Mouse (Mus musculus) MEL (cell line): ENCODE results near the gene Tbc1d1. TPM values are rescaled to one million over a fixed set of nuclear protein-coding genes. Genes with fewer than 3 reads are reported as not detected.

Experiments used
- DNase-seq: peaks from one replicate; pipeline ENCODE4 v3.0.0; 2011; ENCODE audit warnings: low read depth, low spot score
- H3K27ac ChIP-seq: 2 replicates; pipeline ENCODE4 v1.5.1; 2012; ENCODE audit warnings: low read depth, mild to moderate bottlenecking, control low read depth, low read length, moderate library complexity; ENCODE audit not compliant: control insufficient read depth
- H3K27me3 ChIP-seq, 2 experiments: fragments of 150-350 bp in 1 of 2; sonication (generic) in 1 of 2; 2 replicates each; pipeline ENCODE4 v1.6.1; 2012; ENCODE audit warnings: low read length in 2 of 2, mild to moderate bottlenecking in 2 of 2, improper control_type of control experiment in 1 of 2, moderate library complexity in 1 of 2; ENCODE audit not compliant: insufficient read depth in 2 of 2, control insufficient read depth in 1 of 2
- H3K36me3 ChIP-seq, 2 experiments: 2 replicates each; pipeline ENCODE4 v1.6.1; 2012 to 2014; ENCODE audit warnings: low read length in 2 of 2, improper control_type of control experiment in 1 of 2, inconsistent platforms in 1 of 2, mild to moderate bottlenecking in 1 of 2; ENCODE audit not compliant: insufficient read depth in 2 of 2, control insufficient read depth in 1 of 2
- H3K4me1 ChIP-seq, 2 experiments: fragments of 150-350 bp in 1 of 2; sonication (generic) in 1 of 2; 2 replicates each; pipeline ENCODE4 v1.6.1; 2012; ENCODE audit warnings: low read length in 2 of 2, improper control_type of control experiment in 1 of 2, mild to moderate bottlenecking in 1 of 2; ENCODE audit not compliant: insufficient read depth in 2 of 2, control insufficient read depth in 1 of 2
- H3K4me3 ChIP-seq, 2 experiments: fragments of 150-350 bp in 1 of 2; sonication (generic) in 1 of 2; 2 replicates each; pipeline ENCODE4 v1.5.1; 2012; ENCODE audit warnings: low read depth in 2 of 2, low read length in 2 of 2, mild to moderate bottlenecking in 2 of 2, moderate library complexity in 2 of 2, control low read depth in 1 of 2, improper control_type of control experiment in 1 of 2; ENCODE audit not compliant: control insufficient read depth in 1 of 2, insufficient read depth in 1 of 2
- H3K79me2 ChIP-seq: 2 replicates; pipeline ENCODE4 v1.6.1; 2012; ENCODE audit warnings: mild to moderate bottlenecking, low read length, moderate library complexity; ENCODE audit not compliant: control insufficient read depth, poor library complexity, insufficient read depth
- H3K9ac ChIP-seq: 2 replicates; pipeline ENCODE4 v1.6.1; 2012; ENCODE audit warnings: low read depth, mild to moderate bottlenecking, control low read depth, low read length, moderate library complexity; ENCODE audit not compliant: control insufficient read depth, poor library complexity, severe bottlenecking
- H3K9me3 ChIP-seq: fragments of 150-350 bp; sonication (generic); replicated peaks from 2 replicates; pipeline ENCODE4 v1.6.1; 2012; ENCODE audit warnings: mild to moderate bottlenecking, low read length, improper control_type of control experiment, moderate library complexity; ENCODE audit not compliant: insufficient read depth
- CHD2 ChIP-seq: IDR thresholded peaks from 2 replicates; pipeline ENCODE4 v1.6.1; 2011; ENCODE audit warnings: low read length, improper control_type of control experiment
- CTCF ChIP-seq, 3 experiments: IDR thresholded peaks in 2 of 3; conservative IDR thresholded peaks in 1 of 3; 2 replicates each; pipeline ENCODE4 v1.5.1; 2011 to 2012; ENCODE audit warnings: low read length in 3 of 3, low read depth in 2 of 3, mild to moderate bottlenecking in 2 of 3, improper control_type of control experiment in 1 of 3, inconsistent platforms in 1 of 3, mixed read lengths in 1 of 3, moderate library complexity in 1 of 3; ENCODE audit not compliant: control insufficient read depth in 1 of 3, insufficient read depth in 1 of 3, poor library complexity in 1 of 3, severe bottlenecking in 1 of 3
- E2F4 ChIP-seq: IDR thresholded peaks from 2 replicates; pipeline ENCODE4 v1.6.1; 2011; ENCODE audit warnings: low read depth, low read length, improper control_type of control experiment, borderline replicate concordance
- ETS1 ChIP-seq: IDR thresholded peaks from 2 replicates; pipeline ENCODE4 v1.6.1; 2012; ENCODE audit warnings: low read depth, mild to moderate bottlenecking, inconsistent platforms, low read length, improper control_type of control experiment, moderate library complexity
- GATA1 ChIP-seq: IDR thresholded peaks from 2 replicates; pipeline ENCODE4 v1.6.1; 2011; ENCODE audit warnings: low read depth, low read length, improper control_type of control experiment
- HCFC1 ChIP-seq: IDR thresholded peaks from 2 replicates; pipeline ENCODE4 v1.6.1; 2012; ENCODE audit warnings: low read depth, mild to moderate bottlenecking, inconsistent platforms, low read length, improper control_type of control experiment, moderate library complexity
- MAFK ChIP-seq: IDR thresholded peaks from 2 replicates; pipeline ENCODE4 v1.6.1; 2011; ENCODE audit warnings: low read depth, mild to moderate bottlenecking, low read length, improper control_type of control experiment, borderline replicate concordance
- MAX ChIP-seq: IDR thresholded peaks from 2 replicates; pipeline ENCODE4 v1.6.1; 2011; ENCODE audit warnings: low read length, improper control_type of control experiment
- MEF2A ChIP-seq: IDR thresholded peaks from 2 replicates; pipeline ENCODE4 v1.6.1; 2014; ENCODE audit warnings: low read depth, mild to moderate bottlenecking, inconsistent platforms, low read length, improper control_type of control experiment; ENCODE audit not compliant: poor library complexity, insufficient replicate concordance, severe bottlenecking; ENCODE audit errors: extremely low read depth
- MXI1 ChIP-seq: IDR thresholded peaks from 2 replicates; pipeline ENCODE4 v1.6.1; 2011; ENCODE audit warnings: mild to moderate bottlenecking, low read depth, low read length, improper control_type of control experiment
- MYB ChIP-seq: IDR thresholded peaks from 2 replicates; pipeline ENCODE4 v1.6.1; 2011; ENCODE audit warnings: mild to moderate bottlenecking, low read depth, low read length, improper control_type of control experiment
- MYC ChIP-seq: IDR thresholded peaks from 2 replicates; pipeline ENCODE4 v1.6.1; 2011; ENCODE audit warnings: low read depth, mild to moderate bottlenecking, low read length, improper control_type of control experiment, moderate library complexity
- POLR2AphosphoS2 ChIP-seq: IDR thresholded peaks from 2 replicates; pipeline ENCODE4 v1.6.1; 2011; ENCODE audit warnings: low read length, improper control_type of control experiment
- RAD21 ChIP-seq: IDR thresholded peaks from 2 replicates; pipeline ENCODE4 v1.6.1; 2011; ENCODE audit warnings: mild to moderate bottlenecking, low read depth, low read length, improper control_type of control experiment
- RCOR1 ChIP-seq: IDR thresholded peaks from 2 replicates; pipeline ENCODE4 v1.6.1; 2012; ENCODE audit warnings: low read depth, mild to moderate bottlenecking, inconsistent platforms, low read length, improper control_type of control experiment
- TBP ChIP-seq: IDR thresholded peaks from 2 replicates; pipeline ENCODE4 v1.8.0; 2011; ENCODE audit warnings: low read depth, low read length, improper control_type of control experiment
- TCF12 ChIP-seq: IDR thresholded peaks from 2 replicates; pipeline ENCODE4 v1.6.1; 2014; ENCODE audit warnings: low read depth, mild to moderate bottlenecking, inconsistent platforms, low read length, improper control_type of control experiment, moderate library complexity
- UBTF ChIP-seq: IDR thresholded peaks from 2 replicates; pipeline ENCODE4 v1.6.1; 2012; ENCODE audit warnings: low read depth, mild to moderate bottlenecking, inconsistent platforms, low read length, improper control_type of control experiment, moderate library complexity, borderline replicate concordance; ENCODE audit not compliant: insufficient read depth
- USF2 ChIP-seq, 2 experiments: IDR thresholded peaks; 2 replicates each; pipeline ENCODE4 v1.6.1; 2011 to 2012; ENCODE audit warnings: improper control_type of control experiment in 2 of 2, low read length in 2 of 2, borderline replicate concordance in 1 of 2, inconsistent platforms in 1 of 2, low read depth in 1 of 2, mild to moderate bottlenecking in 1 of 2; ENCODE audit not compliant: insufficient read depth in 1 of 2
- ZC3H11A ChIP-seq: IDR thresholded peaks from 2 replicates; pipeline ENCODE4 v1.6.1; 2012; ENCODE audit warnings: low read depth, mild to moderate bottlenecking, inconsistent platforms, low read length, improper control_type of control experiment
- ZKSCAN1 ChIP-seq: IDR thresholded peaks from 2 replicates; pipeline ENCODE4 v1.6.1; 2012; ENCODE audit warnings: low read depth, mild to moderate bottlenecking, inconsistent platforms, low read length, improper control_type of control experiment, moderate library complexity
- ZNF384 ChIP-seq: IDR thresholded peaks from 2 replicates; pipeline ENCODE4 v1.6.1; 2012; ENCODE audit warnings: low read depth, mild to moderate bottlenecking, inconsistent platforms, low read length, improper control_type of control experiment
- polyA plus RNA-seq, 2 experiments: library from polyadenylated mRNA; stranded (reverse) in 1 of 2; unstranded in 1 of 2; fragments of >175 nt in 1 of 2; fragments of >200 nt in 1 of 2; gene quantifications; 2 replicates each; pipeline versions ENCODE4 v1.2.1 to v1.2.4; 2012; ENCODE audit warnings: low replicate concordance in 2 of 2, low read depth in 1 of 2; ENCODE audit not compliant: insufficient read length in 2 of 2, insufficient read depth in 1 of 2, missing spikeins in 1 of 2
- total RNA-seq: library from RNA; depleted of rRNA; stranded (reverse); fragments of 300-350 nt; gene quantifications from 2 replicates; pipeline ENCODE4 v1.2.3, GENCODE M21; 2012

The Tbc1d1 gene
- total and polyA plus RNA-seq, 3 experiments, result 22.5 to 24.4 TPM; not detected in 1

DNA sequence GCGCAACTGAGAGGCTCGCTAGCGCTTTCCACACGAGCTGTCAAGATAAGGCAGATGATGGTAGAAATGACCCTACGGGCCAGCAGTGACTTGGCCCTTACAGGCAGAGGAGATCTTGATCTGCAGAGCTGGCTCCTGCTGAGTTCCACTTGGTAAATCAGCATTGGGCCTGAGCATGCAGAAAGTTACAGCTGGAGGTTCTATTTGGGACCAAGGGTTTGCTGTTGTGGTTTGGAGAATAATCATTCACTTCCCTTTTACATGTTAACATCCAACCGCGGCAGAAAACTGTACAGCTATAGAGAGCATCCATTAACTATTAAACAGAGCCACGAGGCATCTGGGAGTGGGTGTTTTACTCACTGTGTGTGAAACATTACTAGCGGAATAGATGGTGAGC, 111.2 kb downstream of the Tbc1d1 start:
- H3K4me3 ChIP-seq, result no peak overlapping the region
- H3K9me3 ChIP-seq, result no peaks in the 10 kb centered on the region
- DNase-seq, result no peak
- peaks cover 0 to 2% of the 10 kb centered on the region in 2 experiments; a peak in 2 of 4 replicates for H3K36me3 ChIP-seq
- H3K27me3 ChIP-seq, result no peaks in the 10 kb centered on the region
- H3K9ac ChIP-seq, result no peak overlapping the region
- no peaks in the 10 kb centered on the region for H3K79me2 ChIP-seq
- TF ChIP-seq MYC (no peak), MAX (no peak), ZC3H11A (no peak), ETS1 (no peak), USF2 (IDR thresholded peaks at IDR 0.05; ENCODE audit: borderline replicate concordance in 1 of 2, insufficient read depth in 1 of 2, low read depth in 1 of 2, low read length in 2 of 2) (no peak), CHD2 (no peak), RAD21 (no peak), POLR2AphosphoS2 (no peak), CTCF (IDR thresholded peaks at IDR 0.05 in 2 of 3, conservative IDR thresholded peaks at IDR 0.05 in 1 of 3; ENCODE audit: control insufficient read depth in 1 of 3, insufficient read depth in 1 of 3, low read depth in 2 of 3, low read length in 3 of 3, poor library complexity in 1 of 3, severe bottlenecking in 1 of 3) (no peak), E2F4 (no peak), MAFK (no peak), GATA1 (no peak)
- H3K4me1 ChIP-seq, result no peaks in the 10 kb centered on the region
- no peak overlapping the region for H3K27ac ChIP-seq

GRCm38 (mm10) chr5:64269669-64270068, 113.6 kb downstream of the Tbc1d1 start:
- no peaks in the 10 kb centered on the region for H3K27me3 ChIP-seq
- H3K36me3 ChIP-seq, result peaks cover 0 to 3% of the 10 kb centered on the region in 2 experiments; a peak in 2 of 4 replicates
- no peaks in the 10 kb centered on the region for H3K79me2 ChIP-seq
- H3K9ac ChIP-seq, result no peak overlapping the region
- H3K27ac ChIP-seq, result no peak overlapping the region
- DNase-seq, result no peak
- H3K9me3 ChIP-seq, result no peaks in the 10 kb centered on the region
- no peak overlapping the region for H3K4me3 ChIP-seq
- TF ChIP-seq ZKSCAN1, result no peak
- no peak for TF ChIP-seq TCF12
- no peak for TF ChIP-seq MAFK
- TF ChIP-seq USF2 (IDR thresholded peaks at IDR 0.05; ENCODE audit: borderline replicate concordance in 1 of 2, insufficient read depth in 1 of 2, low read depth in 1 of 2, low read length in 2 of 2), result no peak
- TF ChIP-seq ZNF384, result no peak
- no peak for TF ChIP-seq UBTF
- no peak for TF ChIP-seq RCOR1
- no peak for TF ChIP-seq MXI1
- TF ChIP-seq CHD2, result no peak
- no peak for TF ChIP-seq GATA1
- TF ChIP-seq TBP, result no peak
- no peak for TF ChIP-seq MEF2A
- no peak for TF ChIP-seq HCFC1
- no peak for TF ChIP-seq MYB
- H3K4me1 ChIP-seq, result no peaks in the 10 kb centered on the region
